Mouse (Mus musculus) liver, adult 2 months (tissue): ENCODE results near the gene Mettl1.

Experiments used
- CTCF ChIP-seq: fragments of 200-500 bp; IDR thresholded peaks from 2 replicates; pipeline ENCODE4 v1.5.1; 2011; ENCODE audit warnings: low read depth, low read length, control low read depth
- POLR2A ChIP-seq: fragments of 200-500 bp; IDR thresholded peaks from 2 replicates; pipeline ENCODE4 v1.6.1; 2011; ENCODE audit warnings: low read length, control low read depth; ENCODE audit not compliant: insufficient read depth; ENCODE audit errors: extremely low read depth

DNA sequence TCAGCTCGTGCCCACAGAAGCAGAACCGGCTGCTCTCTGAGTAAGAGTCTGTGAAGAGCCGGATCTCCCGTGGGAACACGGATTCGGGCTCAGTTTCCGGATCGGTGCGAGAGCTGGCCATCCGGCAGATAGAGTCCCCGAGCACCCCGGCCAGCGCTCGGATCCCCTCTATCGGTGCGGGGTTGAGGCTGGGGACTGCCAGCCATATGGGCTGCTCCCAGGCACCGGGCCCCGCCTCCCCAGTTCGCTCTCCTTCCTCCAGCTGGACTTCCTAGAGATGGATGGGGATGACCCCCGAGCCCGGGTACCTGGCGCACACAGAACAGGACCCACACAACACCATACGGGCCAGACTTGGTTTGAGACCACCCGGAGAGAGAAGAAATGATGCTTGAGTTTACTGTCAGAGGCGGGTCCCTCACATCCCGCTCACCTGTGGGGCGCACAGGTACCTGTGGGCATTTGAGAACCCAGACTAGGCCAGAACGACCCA, at the start of gene Mettl1, which contains the start of gene Eef1akmt3:
- TF ChIP-seq CTCF (no peak), POLR2A (no peak)
